Mouse (Mus musculus): ENCODE data around the gene Abhd12b.

The Abhd12b gene

GRCm38 (mm10) chr12:70196341-70196740 lies 42.4 kb downstream of the Abhd12b start:
- CTCF ChIA-PET, result no interaction called here

- CTCF ChIA-PET, result no interaction called here
These were observed 48.1 kb downstream of the Abhd12b start for GRCm38 (mm10) chr12:70201926-70202529.

- CTCF ChIA-PET, result no interaction called here
These were observed 50.5 kb downstream of the Abhd12b start for GRCm38 (mm10) chr12:70204433-70204832.

- CTCF ChIA-PET, result interaction anchor here (0.7 kb wide), 1 partner anchor 76 kb away, joined by 3 read pairs; no protein-coding TSS in a partner anchor
These were observed 54.3 kb downstream of the Abhd12b start for GRCm38 (mm10) chr12:70208214-70208613.

- CTCF ChIA-PET, result no interaction called here
These were observed 58.6 kb downstream of the Abhd12b start for GRCm38 (mm10) chr12:70212501-70212900.

- CTCF ChIA-PET, result no interaction called here
These were observed 59.7 kb downstream of the Abhd12b start for GRCm38 (mm10) chr12:70213601-70214000.

- CTCF ChIA-PET, result no interaction called here
These were observed 60.3 kb downstream of the Abhd12b start for GRCm38 (mm10) chr12:70214281-70214680.

GRCm38 (mm10) chr12:70216229-70216800 lies 62.4 kb downstream of the Abhd12b start:
- CTCF ChIA-PET, result no interaction called here

- CTCF ChIA-PET, result no interaction called here
These were observed 65.0 kb downstream of the Abhd12b start for GRCm38 (mm10) chr12:70218795-70219540.

GRCm38 (mm10) chr12:70221425-70221824 lies 67.5 kb downstream of the Abhd12b start:
- CTCF ChIA-PET, result no interaction called here

GRCm38 (mm10) chr12:70223331-70223730 lies 69.4 kb downstream of the Abhd12b start:
- CTCF ChIA-PET, result no interaction called here

- CTCF ChIA-PET, result no interaction called here
These were observed 72.7 kb downstream of the Abhd12b start for GRCm38 (mm10) chr12:70226655-70227054.

- CTCF ChIA-PET, result no interaction called here
These were observed 73.4 kb downstream of the Abhd12b start for GRCm38 (mm10) chr12:70227121-70227932.

GRCm38 (mm10) chr12:70228155-70228554 lies 74.2 kb downstream of the Abhd12b start:
- CTCF ChIA-PET, result no interaction called here

GRCm38 (mm10) chr12:70231294-70231693 lies 77.4 kb downstream of the Abhd12b start, which contains the start of gene Pygl:
Gene Pygl, minus strand, starts transcription at chr12:70231488.
- CTCF ChIA-PET, result interaction anchor here (0.6 kb wide), 1 partner anchor 61 kb away, joined by 3 read pairs; no protein-coding TSS in a partner anchor

GRCm38 (mm10) chr12:70232020-70232544 lies 78.1 kb downstream of the Abhd12b start:
- CTCF ChIA-PET, result interaction anchor here (0.6 kb wide), 1 partner anchor 60 kb away, joined by 3 read pairs; no protein-coding TSS in a partner anchor
